Mouse (Mus musculus) left cerebral cortex, adult 8-10 months (tissue): ENCODE measurements around the gene Sirpa. TPM values are rescaled to one million over a fixed set of nuclear protein-coding genes. Genes with fewer than 3 reads are reported as not detected.
A peak's percentile ranks its signal among the peaks of the same experiment; 100 is the strongest.

Source experiments
- DNase-seq, 2 experiments: peaks; one replicate each; pipeline ENCODE4 v3.0.0; 2022; ENCODE audit warnings: low spot score in 2 of 2
- total RNA-seq, 4 experiments: library from RNA; stranded (reverse); gene quantifications; 2 replicates each; pipeline ENCODE4 v1.2.4; 2022

Sirpa gene
- total RNA-seq, 4 experiments from 2014 or later, result 366 to 392 (median 382) TPM

- DNase-seq, result no peak
Observed at GRCm38 (mm10) chr2:129632324-129632723, 39.7 kb downstream of the Sirpa start.

GRCm38 (mm10) chr2:129633077-129633732 lies 40.6 kb downstream of the Sirpa start:
- no peak for DNase-seq

- no peak for DNase-seq
Observed at GRCm38 (mm10) chr2:129633982-129634381, 41.3 kb downstream of the Sirpa start.

GRCm38 (mm10) chr2:129652616-129653015 lies 60.0 kb downstream of the Sirpa start:
- DNase-seq, result no peak

DNA sequence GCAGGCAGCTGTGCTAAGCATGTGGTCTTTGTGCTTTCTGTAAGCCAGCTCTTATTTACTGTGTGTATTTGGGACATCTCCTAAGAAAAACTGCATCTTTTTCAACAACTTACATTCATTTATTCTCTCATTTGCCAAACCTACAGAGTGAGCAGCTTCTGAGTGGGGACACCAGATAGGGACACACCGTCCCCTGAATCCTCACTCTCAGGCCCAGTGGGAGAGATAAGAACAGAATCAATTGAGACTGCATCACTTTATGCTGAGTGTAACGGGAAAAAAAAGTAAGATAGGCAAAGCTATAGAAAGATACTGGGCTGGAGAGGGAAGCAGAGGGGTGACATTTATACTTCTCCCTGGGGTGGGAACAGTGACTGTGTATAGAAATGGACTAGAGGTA lies 61.0 kb downstream of the Sirpa start:
- DNase-seq, result no peak

DNA sequence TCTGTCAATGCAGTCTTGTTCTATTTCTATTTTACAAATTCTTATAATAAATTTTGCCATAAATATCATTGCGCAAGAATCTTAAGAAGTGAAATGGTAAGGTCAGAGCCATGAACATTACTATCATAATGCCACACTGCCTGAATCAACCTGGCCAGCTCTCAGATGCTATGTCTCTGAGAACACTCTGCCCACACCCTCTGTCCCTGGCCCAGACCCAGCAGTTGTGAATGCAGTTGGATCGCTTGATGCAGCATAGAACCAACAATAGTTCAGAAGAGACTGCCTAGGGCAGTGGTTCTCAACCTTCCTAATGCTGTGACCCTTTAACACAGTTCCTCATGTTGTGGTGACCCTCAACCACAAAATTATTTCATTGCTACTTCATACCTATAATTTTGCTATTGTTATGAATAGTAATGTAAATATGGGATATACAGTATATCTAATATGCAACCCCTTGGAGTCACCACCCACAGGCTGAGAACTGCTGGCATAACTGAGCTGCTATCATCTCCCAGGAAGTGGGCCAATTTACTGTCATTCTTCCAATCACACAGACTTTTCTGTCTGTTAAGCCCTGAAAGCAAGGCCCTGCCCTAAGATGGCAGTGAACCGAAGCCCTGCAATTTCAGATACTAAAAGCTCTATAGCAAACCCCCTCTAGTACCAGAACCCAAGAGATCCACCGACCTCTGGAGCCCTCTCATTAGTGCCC lies 61.8 kb downstream of the Sirpa start:
- DNase-seq, result no peak

GRCm38 (mm10) chr2:129655033-129655432 lies 62.4 kb downstream of the Sirpa start:
- no peak for DNase-seq

- no peak for DNase-seq
Observed at GRCm38 (mm10) chr2:129658796-129659195, 66.2 kb downstream of the Sirpa start.

DNA sequence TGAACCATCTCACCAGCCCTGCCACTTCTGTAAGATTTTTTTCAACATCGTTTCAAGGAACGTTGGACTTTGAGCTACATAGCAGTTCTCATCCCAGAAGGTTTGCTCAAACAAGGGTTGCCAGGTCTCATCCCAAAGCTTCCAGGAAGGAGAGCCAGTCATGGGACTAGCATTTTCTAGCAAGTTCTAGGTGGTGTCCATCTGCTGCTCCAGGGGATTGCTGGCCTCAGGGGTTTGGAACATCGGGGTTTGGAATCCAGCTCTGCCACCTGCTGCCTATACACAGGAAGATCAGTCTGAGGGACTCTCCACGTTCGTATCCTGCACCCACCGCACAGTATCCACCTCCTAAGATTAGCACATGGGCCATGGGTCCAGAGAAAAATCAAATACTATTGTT lies 67.4 kb downstream of the Sirpa start:
- no peak for DNase-seq

GRCm38 (mm10) chr2:129662484-129662883 lies 69.8 kb downstream of the Sirpa start:
- DNase-seq, result no peak

DNA sequence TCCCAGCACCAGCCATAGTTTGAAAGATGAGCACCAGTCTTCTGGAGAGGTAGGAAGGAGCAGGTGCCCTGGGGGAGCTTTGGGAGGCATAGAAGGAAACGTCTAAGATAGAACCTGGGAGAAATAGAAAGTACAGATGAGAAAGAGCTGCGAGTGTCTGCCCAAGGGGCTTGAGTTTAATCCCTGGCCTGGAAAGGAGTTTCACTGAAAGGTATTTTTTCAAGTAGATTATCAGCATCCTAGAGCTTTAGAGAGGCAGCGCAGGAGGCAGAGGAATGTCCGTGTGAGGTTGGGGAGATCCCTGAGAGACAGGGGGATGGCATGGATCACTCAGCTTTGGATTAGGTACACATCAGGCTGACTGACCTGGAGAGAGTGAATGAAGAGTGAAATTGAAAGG lies 79.3 kb downstream of the Sirpa start:
- DNase-seq, result no peak

GRCm38 (mm10) chr2:129674935-129675634 lies 82.5 kb downstream of the Sirpa start:
- peak; percentile 35 to 83 for DNase-seq

GRCm38 (mm10) chr2:129677664-129678063 lies 85.0 kb downstream of the Sirpa start:
- no peak for DNase-seq

DNA sequence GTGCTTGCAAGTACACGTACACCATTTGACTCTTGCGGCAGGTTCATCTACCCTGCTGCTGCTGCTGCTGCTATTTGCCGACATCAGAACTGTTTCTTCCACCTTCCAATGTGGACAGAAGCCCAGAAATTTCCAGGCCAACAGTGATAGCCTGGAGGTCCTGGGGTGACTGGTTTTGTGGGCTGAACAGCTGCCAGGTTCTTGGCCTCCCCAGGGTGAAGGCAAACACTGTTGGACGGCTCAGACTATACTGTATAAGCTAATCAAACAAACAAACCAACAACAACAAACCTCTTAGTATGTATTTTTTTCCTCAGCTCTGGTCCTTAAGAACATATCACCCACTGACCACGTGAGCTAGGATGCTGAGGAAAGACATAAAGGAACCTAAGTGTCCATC lies 86.4 kb downstream of the Sirpa start:
- DNase-seq, result peak in 1 of 2 experiments; percentile 1

- no peak for DNase-seq
Observed at GRCm38 (mm10) chr2:129680236-129680635, 87.6 kb downstream of the Sirpa start.

Other genes with a start within 250 kb of the Sirpa start
- gene Il1b, start 221.7 kb upstream of the Sirpa start, total RNA-seq, result under 1 TPM; 0.36 to 0.81 (median 0.56) TPM
- gene F830045P16Rik, start 56.2 kb upstream of the Sirpa start, total RNA-seq, result 1 to 10 TPM in 2 of 4 experiments, under 1 TPM in 2; 0.73 to 1.4 (median 1.1) TPM
- 10 to 100 TPM; 45.0 to 64.2 (median 51.7) TPM for gene Pdyn, start 107.0 kb downstream of the Sirpa start, total RNA-seq
- 10 to 100 TPM; 32.1 to 38.8 (median 34.5) TPM for gene Stk35, start 207.7 kb downstream of the Sirpa start, total RNA-seq